Mouse (Mus musculus) embryonic facial prominence, embryonic 15.5 days (tissue): Measurements from ENCODE around the gene Smim1. TPM values are rescaled to one million over a fixed set of nuclear protein-coding genes. Genes with fewer than 3 reads are reported as not detected.
A peak's percentile ranks its signal among the peaks of the same experiment; 100 is the strongest.

Experiments used
- ATAC-seq: fragments of 200-750 bp; cut with Nextera tagmentation; 2 replicates; pipeline ENCODE4 v1.8.0; 2017; ENCODE audit warnings: low read depth, moderate TSS enrichment; ENCODE audit not compliant: insufficient number of reproducible peaks, low FRiP score, low TSS enrichment
- H3K27ac ChIP-seq: fragments of 300-500 bp; sonication (generic); replicated peaks from 2 replicates; pipeline ENCODE4 v1.5.1; 2015; ENCODE audit warnings: mild to moderate bottlenecking, inconsistent platforms
- H3K27me3 ChIP-seq: fragments of 300-500 bp; sonication (generic); 2 replicates; pipeline ENCODE4 v1.6.1; 2015; ENCODE audit warnings: inconsistent platforms
- H3K36me3 ChIP-seq: fragments of 300-500 bp; sonication (generic); 2 replicates; pipeline ENCODE4 v1.6.1; 2015; ENCODE audit warnings: mild to moderate bottlenecking, inconsistent platforms
- H3K4me1 ChIP-seq: fragments of 300-500 bp; sonication (generic); 2 replicates; pipeline ENCODE4 v1.6.1; 2015; ENCODE audit warnings: inconsistent platforms
- H3K4me2 ChIP-seq: fragments of 300-500 bp; sonication (generic); replicated peaks from 2 replicates; pipeline ENCODE4 v1.6.1; 2015; ENCODE audit warnings: mild to moderate bottlenecking, inconsistent platforms
- H3K4me3 ChIP-seq: fragments of 300-500 bp; sonication (generic); replicated peaks from 2 replicates; pipeline ENCODE4 v1.5.1; 2015; ENCODE audit warnings: mild to moderate bottlenecking, inconsistent platforms
- H3K9ac ChIP-seq: fragments of 300-500 bp; sonication (generic); 2 replicates; pipeline ENCODE4 v1.6.1; 2015; ENCODE audit warnings: inconsistent platforms
- H3K9me3 ChIP-seq: fragments of 300-500 bp; sonication (generic); replicated peaks from 2 replicates; pipeline ENCODE4 v1.6.1; 2016; ENCODE audit warnings: inconsistent platforms
- WGBS: fragments of 180-500 bp; shearing (Covaris S2); methylation state at CpG from one replicate; pipeline ENCODE4 v1.1.7; 2015; 5-methylcytosine and 5-hydroxymethylcytosine counted together
- polyA plus RNA-seq: library from polyadenylated mRNA; unstranded; fragments of >200 nt; fragmentation: Nextera tagmentation; extraction: Ambion mirVana; gene quantifications from 2 replicates; pipeline ENCODE4 v1.2.1, GENCODE M21; 2015

Gene Smim1
- polyA plus RNA-seq, 1 experiment from 2014 or later = 28.4 TPM

- Histone ChIP-seq H3K4me2 (no peak overlapping the region), H3K9ac (no peak overlapping the region), H3K4me3 (no peak overlapping the region), H3K27me3 (no peaks in the 10 kb centered on the region), H3K9me3 (no peaks in the 10 kb centered on the region), H3K36me3 (no peaks in the 10 kb centered on the region), H3K27ac (no peak overlapping the region), H3K4me1 (no peaks in the 10 kb centered on the region)
- 76% methylated on average over 5 of the region's 5 CpGs for WGBS
- ATAC-seq = no peak
Measured at GRCm38 (mm10) chr4:154045837-154046236, 19.8 kb upstream of the Smim1 start.

DNA sequence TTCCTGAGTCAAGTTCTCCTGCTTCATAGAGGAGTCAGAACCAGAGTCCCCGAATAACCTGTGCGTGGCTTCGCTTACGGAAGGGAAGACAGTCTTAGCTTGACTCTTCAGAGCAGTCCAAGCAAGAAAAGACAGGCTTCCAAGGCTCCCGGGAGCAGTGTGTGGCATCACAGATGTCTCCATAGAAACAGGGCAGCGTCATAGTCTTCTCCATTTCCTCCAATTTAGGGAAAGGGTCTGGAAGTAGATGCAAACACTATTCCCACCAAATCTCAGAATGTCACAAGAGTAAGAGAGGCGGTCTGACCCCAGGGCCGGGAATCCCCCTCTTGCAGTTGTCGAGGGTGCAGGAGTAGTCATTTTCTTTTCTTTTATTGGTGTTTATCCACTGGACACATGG lies 16.5 kb upstream of the Smim1 start, which contains the start of gene Ccdc27:
TSS of gene Ccdc27 (minus strand) at position 101 of the 400 bp plus-strand sequence.
- Histone ChIP-seq H3K4me2 (no peak within 1 kb of the TSS), H3K36me3 (no peaks in the 10 kb centered on the region), H3K9ac (no peak within 1 kb of the TSS), H3K9me3 (no peaks in the 10 kb centered on the region), H3K27me3 (no peaks in the 10 kb centered on the region), H3K4me3 (no peak within 1 kb of the TSS), H3K4me1 (no peaks in the 10 kb centered on the region), H3K27ac (no peak within 1 kb of the TSS)
- ATAC-seq = no peak
- WGBS = 78% methylated on average over 9 of the region's 9 CpGs

DNA sequence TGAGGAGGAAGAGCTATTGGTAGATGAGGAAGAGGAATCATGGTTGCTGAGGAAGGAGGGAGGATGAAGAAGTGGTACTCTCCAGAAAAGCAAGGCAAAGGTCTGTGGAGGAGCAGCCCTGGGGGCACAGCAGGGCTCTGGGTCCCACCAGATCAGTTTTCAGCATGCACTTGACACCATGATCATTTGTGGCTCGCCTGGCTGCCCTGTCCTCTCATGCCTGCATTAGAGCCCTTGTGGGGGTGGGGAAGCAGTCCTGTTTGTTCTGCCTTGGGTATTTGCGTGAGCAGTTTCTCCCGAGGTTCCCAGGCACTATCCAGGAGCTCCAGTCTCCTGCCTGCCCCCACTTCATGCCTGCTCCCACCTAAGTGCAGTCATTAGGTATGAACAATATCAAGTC lies 11.1 kb upstream of the Smim1 start:
- ATAC-seq = no peak
- no peak overlapping the region for H3K4me2 ChIP-seq
- no peak overlapping the region for H3K4me3 ChIP-seq
- no peaks in the 10 kb centered on the region for H3K36me3 ChIP-seq
- peaks cover 4% of the 10 kb centered on the region; the same call in 1 of the 2 replicates for H3K27me3 ChIP-seq
- H3K4me1 ChIP-seq = no peaks in the 10 kb centered on the region
- no peaks in the 10 kb centered on the region for H3K9me3 ChIP-seq
- H3K9ac ChIP-seq = no peak overlapping the region
- no peak overlapping the region for H3K27ac ChIP-seq
- WGBS = 32% methylated on average over 3 of the region's 3 CpGs

DNA sequence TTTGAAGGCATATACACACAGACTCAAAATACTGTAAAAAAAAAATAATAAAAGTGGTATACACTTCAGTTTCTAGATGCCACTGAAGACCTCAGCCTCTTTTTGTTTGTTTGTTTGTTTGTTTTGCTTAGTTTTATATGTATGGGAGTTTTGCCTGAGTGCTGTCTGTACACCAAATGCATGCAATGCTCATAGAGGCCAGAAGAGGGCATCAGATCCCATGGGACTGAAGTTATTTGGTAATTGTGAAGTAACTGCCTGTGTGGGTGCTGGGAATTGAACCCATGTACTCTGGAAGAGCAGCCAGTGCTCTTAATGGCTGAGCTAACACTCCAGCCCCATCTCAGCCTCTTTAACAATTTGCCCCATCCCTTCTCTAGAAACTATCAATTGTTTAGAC lies 2.6 kb upstream of the Smim1 start:
- Histone ChIP-seq H3K27ac (no peak overlapping the region; the same call in 1 of the 2 replicates), H3K9ac (no peak overlapping the region), H3K36me3 (no peaks in the 10 kb centered on the region), H3K27me3 (peaks cover 14% of the 10 kb centered on the region; the same call in 1 of the 2 replicates), H3K4me2 (no peak overlapping the region), H3K9me3 (no peaks in the 10 kb centered on the region), H3K4me1 (peaks cover 43% of the 10 kb centered on the region), H3K4me3 (no peak overlapping the region)
- ATAC-seq = no peak

GRCm38 (mm10) chr4:154028066-154028465 lies 2.0 kb upstream of the Smim1 start:
- ATAC-seq = no peak
- 43% methylated on average over 7 of the region's 7 CpGs for WGBS
- no peak overlapping the region for H3K4me2 ChIP-seq

GRCm38 (mm10) chr4:154026441-154026761 lies 371 bp upstream of the Smim1 start:
- no peaks in the 10 kb centered on the region for H3K9me3 ChIP-seq
- no peak for ATAC-seq
- H3K27me3 ChIP-seq = peaks cover 14% of the 10 kb centered on the region; the same call in 1 of the 2 replicates
- WGBS = 22% methylated on average over 2 of the region's 2 CpGs
- peaks cover 49% of the 10 kb centered on the region for H3K4me1 ChIP-seq
- peak overlapping the region; percentile 42 for H3K4me3 ChIP-seq
- H3K27ac ChIP-seq = no peak overlapping the region
- H3K4me2 ChIP-seq = peak overlapping the region; percentile 67
- H3K36me3 ChIP-seq = peaks cover 13% of the 10 kb centered on the region
- H3K9ac ChIP-seq = no peak overlapping the region

More at GRCm38 (mm10) chr4:154028066-154028465, 2.0 kb upstream of the Smim1 start:
- peak overlapping the region; percentile 12; the same call in 1 of the 2 replicates for H3K27ac ChIP-seq
- no peak overlapping the region for H3K9ac ChIP-seq
- no peaks in the 10 kb centered on the region for H3K36me3 ChIP-seq
- H3K9me3 ChIP-seq = no peaks in the 10 kb centered on the region
- peaks cover 44% of the 10 kb centered on the region for H3K4me1 ChIP-seq
- no peak overlapping the region for H3K4me3 ChIP-seq
- H3K27me3 ChIP-seq = peaks cover 14% of the 10 kb centered on the region; the same call in 1 of the 2 replicates

GRCm38 (mm10) chr4:154024729-154025521 lies 1.1 kb downstream of the Smim1 start:
- Histone ChIP-seq H3K9ac (0 out of 2 replicates have a peak overlapping the region, but pooled peaks have one; percentile 18), H3K27me3 (peaks cover 11% of the 10 kb centered on the region; the same call in 1 of the 2 replicates), H3K36me3 (peaks cover 28% of the 10 kb centered on the region), H3K4me1 (peaks cover 49% of the 10 kb centered on the region), H3K9me3 (no peaks in the 10 kb centered on the region), H3K4me3 (peak overlapping the region; percentile 42), H3K4me2 (peak overlapping the region; percentile 67), H3K27ac (0 out of 2 replicates have a peak overlapping the region, but pooled peaks have one; percentile 29)
- WGBS = 28% methylated on average over 17 of the region's 17 CpGs
- no peak for ATAC-seq

DNA sequence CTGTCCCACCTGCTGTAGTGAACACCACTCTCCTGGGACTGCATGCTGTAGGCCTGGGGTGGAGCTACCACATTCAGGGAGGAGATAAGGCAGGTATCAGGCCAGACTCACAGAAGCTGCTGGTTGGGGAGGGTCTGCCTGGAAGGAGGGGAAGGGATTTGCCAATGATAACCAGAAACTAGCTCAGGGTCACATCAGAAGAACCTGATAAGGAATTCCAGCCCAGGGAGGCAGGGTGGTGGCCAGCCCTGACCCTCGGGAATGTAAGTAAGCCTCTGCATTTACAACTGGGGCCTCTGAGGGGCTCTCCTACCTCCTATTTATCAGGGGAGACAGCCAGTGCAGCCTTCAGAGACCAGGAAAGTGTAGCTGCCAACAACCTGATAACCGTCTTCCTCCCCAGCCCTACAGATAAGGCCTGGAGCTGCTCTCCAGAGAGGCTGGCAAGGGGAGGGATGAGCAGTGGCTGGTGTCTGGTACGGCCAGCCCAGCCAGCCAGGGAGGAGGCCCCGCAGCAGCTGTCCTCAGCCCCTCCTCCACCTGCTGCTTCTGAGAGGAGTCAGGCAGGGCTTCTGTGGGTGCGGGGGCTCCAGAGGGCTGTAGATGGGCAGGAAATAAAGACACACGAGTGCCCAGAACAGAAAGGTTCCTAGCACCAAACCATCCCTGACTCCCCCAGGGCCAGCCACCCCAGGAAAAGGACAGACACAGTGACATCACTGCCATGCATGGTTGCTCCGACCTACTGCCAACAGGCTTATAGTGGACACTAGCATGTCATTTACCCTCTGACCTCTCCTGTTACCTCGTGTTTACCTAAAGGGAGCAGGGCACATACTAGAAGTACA lies 2.1 kb downstream of the Smim1 start:
- WGBS = 26% methylated on average over 8 of the region's 8 CpGs
- Histone ChIP-seq H3K9me3 (no peaks in the 10 kb centered on the region), H3K4me2 (peak overlapping the region; percentile 67; the same call in 1 of the 2 replicates), H3K27ac (no peak overlapping the region), H3K4me1 (peaks cover 49% of the 10 kb centered on the region), H3K9ac (no peak overlapping the region), H3K36me3 (peaks cover 37% of the 10 kb centered on the region), H3K4me3 (no peak overlapping the region), H3K27me3 (peaks cover 11% of the 10 kb centered on the region; the same call in 1 of the 2 replicates)
- no peak for ATAC-seq

DNA sequence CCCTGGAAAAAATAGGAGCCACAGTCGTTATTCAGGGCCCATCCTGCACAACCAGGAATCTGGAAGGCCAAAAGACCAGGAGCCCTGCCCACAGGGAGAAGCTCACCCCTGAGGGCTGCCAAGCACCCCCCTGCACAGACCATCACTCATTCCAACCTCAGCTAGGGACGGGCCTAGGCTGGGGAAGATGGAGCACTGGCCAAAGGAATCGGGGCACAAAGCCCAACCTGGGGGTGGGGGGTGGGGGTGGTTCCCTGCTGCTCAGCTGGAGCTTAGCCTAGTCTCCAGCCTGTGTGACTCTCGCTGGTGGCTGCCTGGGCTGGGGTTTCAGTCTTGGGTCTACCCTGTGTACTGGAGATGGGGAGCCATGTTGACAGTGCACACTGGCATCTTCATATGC lies 3.2 kb downstream of the Smim1 start:
- Histone ChIP-seq H3K9me3 (no peaks in the 10 kb centered on the region), H3K27ac (no peak overlapping the region), H3K4me1 (peaks cover 47% of the 10 kb centered on the region), H3K36me3 (peaks cover 48% of the 10 kb centered on the region), H3K4me2 (no peak overlapping the region), H3K4me3 (no peak overlapping the region), H3K9ac (no peak overlapping the region), H3K27me3 (peaks cover 11% of the 10 kb centered on the region; the same call in 1 of the 2 replicates)
- no peak for ATAC-seq
- WGBS = 41% methylated on average over 4 of the region's 4 CpGs

DNA sequence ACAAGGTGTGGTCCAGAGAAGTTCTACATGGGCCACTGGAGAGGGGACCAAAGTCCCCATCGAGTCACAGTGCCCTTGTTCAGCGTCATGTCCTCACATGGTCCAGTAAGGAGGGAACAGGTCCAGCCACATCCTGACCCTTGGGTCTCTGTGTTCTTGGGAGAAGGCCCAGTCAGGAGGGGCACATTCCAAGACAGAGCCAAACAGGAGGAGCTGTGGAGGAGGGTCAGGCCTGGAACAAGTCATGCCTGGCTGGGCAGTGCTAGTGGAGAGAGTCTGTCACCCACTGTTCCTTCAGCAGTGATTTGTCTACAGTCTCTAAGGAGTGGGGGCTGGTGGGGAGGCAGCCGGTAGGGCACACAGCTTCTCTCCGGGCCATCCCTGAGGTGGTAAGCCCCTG lies 3.6 kb downstream of the Smim1 start:
- 75% methylated on average over 4 of the region's 4 CpGs for WGBS
- H3K9me3 ChIP-seq = no peaks in the 10 kb centered on the region
- H3K36me3 ChIP-seq = peaks cover 52% of the 10 kb centered on the region
- peaks cover 11% of the 10 kb centered on the region; the same call in 1 of the 2 replicates for H3K27me3 ChIP-seq
- H3K9ac ChIP-seq = no peak overlapping the region
- peaks cover 43% of the 10 kb centered on the region for H3K4me1 ChIP-seq
- H3K27ac ChIP-seq = no peak overlapping the region
- H3K4me2 ChIP-seq = no peak overlapping the region
- ATAC-seq = no peak
- no peak overlapping the region for H3K4me3 ChIP-seq

DNA sequence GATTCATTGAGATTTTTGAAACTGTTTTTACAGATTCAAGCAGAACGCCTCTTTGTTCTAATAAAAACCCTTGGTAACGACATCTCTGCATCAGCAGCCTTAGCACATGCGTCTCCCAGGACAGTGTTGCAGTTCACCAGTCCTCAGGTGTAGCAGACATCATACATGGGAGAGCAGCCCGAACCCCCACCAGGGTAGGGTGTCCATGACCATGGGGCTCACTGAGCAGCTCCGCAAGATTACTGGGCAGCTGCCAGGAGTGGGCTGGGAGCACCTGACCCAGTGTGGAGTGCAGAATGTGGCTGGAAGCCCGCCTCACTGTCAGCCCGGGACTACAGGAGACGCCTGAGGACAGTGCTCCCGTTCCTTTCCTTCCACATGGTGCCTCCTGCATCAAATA lies 4.6 kb downstream of the Smim1 start:
- no peak for ATAC-seq
- no peak overlapping the region for H3K4me3 ChIP-seq
- no peak overlapping the region for H3K4me2 ChIP-seq
- no peaks in the 10 kb centered on the region for H3K9me3 ChIP-seq
- H3K9ac ChIP-seq = no peak overlapping the region
- H3K27ac ChIP-seq = no peak overlapping the region
- H3K27me3 ChIP-seq = peaks cover 8% of the 10 kb centered on the region; the same call in 1 of the 2 replicates
- 86% methylated on average over 9 of the region's 9 CpGs for WGBS
- H3K36me3 ChIP-seq = peaks cover 61% of the 10 kb centered on the region
- H3K4me1 ChIP-seq = peaks cover 33% of the 10 kb centered on the region
